Mouse (Mus musculus): ENCODE data around the gene Arhgap23. TPM values are rescaled to one million over a fixed set of nuclear protein-coding genes. Genes with fewer than 3 reads are reported as not detected.

Gene Arhgap23
- polyA plus RNA-seq, 2 experiments = 9.8 to 28.9 TPM

- H3K9me3 ChIP-seq (ENCODE audit: control insufficient read depth, low read length) = no peaks in the 10 kb centered on the region
- no peak for TF ChIP-seq POLR2A (IDR thresholded peaks at IDR 0.05; ENCODE audit: borderline replicate concordance, extremely low read depth, insufficient read depth, insufficient read length)
- no peak overlapping the region for H3K4me3 ChIP-seq (replicated peaks; ENCODE audit: low read length)
- ATAC-seq (ENCODE audit: low FRiP score, low read depth) (no peak), DNase-seq (ENCODE audit: low spot score) (no peak)
- no peaks in the 10 kb centered on the region for H3K27me3 ChIP-seq (ENCODE audit: control insufficient read depth, insufficient read depth, low read length)
- WGBS = 11% methylated on average over 1 of the region's 1 CpGs
- H3K9ac ChIP-seq (ENCODE audit: low read depth, low read length, severe bottlenecking) = no peak overlapping the region
- H3K4me2 ChIP-seq (replicated peaks; ENCODE audit: low read depth, low read length, severe bottlenecking) = no peak overlapping the region
- H3K36me3 ChIP-seq (ENCODE audit: control insufficient read depth, insufficient read depth, low read length) = no peaks in the 10 kb centered on the region
- no peak overlapping the region for H3K27ac ChIP-seq (replicated peaks; ENCODE audit: low read depth, low read length)
- H3K4me1 ChIP-seq (ENCODE audit: control insufficient read depth, insufficient read depth, low read length) = no peaks in the 10 kb centered on the region
Observed at GRCm38 (mm10) chr11:97523827-97524261, 108.5 kb downstream of the Arhgap23 start.

- no peaks in the 10 kb centered on the region for H3K9me3 ChIP-seq (ENCODE audit: control insufficient read depth, low read length)
- no peak for TF ChIP-seq POLR2A (IDR thresholded peaks at IDR 0.05; ENCODE audit: borderline replicate concordance, extremely low read depth, insufficient read depth, insufficient read length)
- no peak overlapping the region for H3K4me3 ChIP-seq (replicated peaks; ENCODE audit: low read length)
- no peak overlapping the region for H3K27ac ChIP-seq (replicated peaks; ENCODE audit: low read depth, low read length)
- DNase-seq (ENCODE audit: low spot score) = no peak
- no peak for ATAC-seq (ENCODE audit: low FRiP score, low read depth)
- no peaks in the 10 kb centered on the region for H3K4me1 ChIP-seq (ENCODE audit: control insufficient read depth, insufficient read depth, low read length)
- WGBS = 43% methylated on average over 9 of the region's 9 CpGs
- H3K27me3 ChIP-seq (ENCODE audit: control insufficient read depth, insufficient read depth, low read length) = no peaks in the 10 kb centered on the region
- H3K4me2 ChIP-seq (replicated peaks; ENCODE audit: low read depth, low read length, severe bottlenecking) = no peak overlapping the region
- H3K9ac ChIP-seq (ENCODE audit: low read depth, low read length, severe bottlenecking) = no peak overlapping the region
- no peaks in the 10 kb centered on the region for H3K36me3 ChIP-seq (ENCODE audit: control insufficient read depth, insufficient read depth, low read length)
Observed at GRCm38 (mm10) chr11:97524306-97524705, 109.0 kb downstream of the Arhgap23 start.

GRCm38 (mm10) chr11:97525313-97525712, 110.0 kb downstream of the Arhgap23 start:
- no peaks in the 10 kb centered on the region for H3K27me3 ChIP-seq (ENCODE audit: control insufficient read depth, insufficient read depth, low read length)
- H3K4me3 ChIP-seq (replicated peaks; ENCODE audit: low read length) = no peak overlapping the region
- H3K27ac ChIP-seq (replicated peaks; ENCODE audit: low read depth, low read length) = no peak overlapping the region
- DNase-seq (ENCODE audit: low spot score) (no peak), ATAC-seq (ENCODE audit: low FRiP score, low read depth) (no peak)
- no peak overlapping the region for H3K4me2 ChIP-seq (replicated peaks; ENCODE audit: low read depth, low read length, severe bottlenecking)
- H3K4me1 ChIP-seq (ENCODE audit: control insufficient read depth, insufficient read depth, low read length) = no peaks in the 10 kb centered on the region
- H3K9ac ChIP-seq (ENCODE audit: low read depth, low read length, severe bottlenecking) = no peak overlapping the region
- 88% methylated on average over 6 of the region's 6 CpGs for WGBS
- no peaks in the 10 kb centered on the region for H3K9me3 ChIP-seq (ENCODE audit: control insufficient read depth, low read length)
- TF ChIP-seq POLR2A (IDR thresholded peaks at IDR 0.05; ENCODE audit: borderline replicate concordance, extremely low read depth, insufficient read depth, insufficient read length) = no peak
- H3K36me3 ChIP-seq (ENCODE audit: control insufficient read depth, insufficient read depth, low read length) = no peaks in the 10 kb centered on the region

- DNase-seq (ENCODE audit: low spot score) (no peak), ATAC-seq (ENCODE audit: low FRiP score, low read depth) (no peak)
- Histone ChIP-seq H3K36me3 (ENCODE audit: control insufficient read depth, insufficient read depth, low read length) (no peaks in the 10 kb centered on the region), H3K4me2 (replicated peaks; ENCODE audit: low read depth, low read length, severe bottlenecking) (no peak overlapping the region), H3K27me3 (ENCODE audit: control insufficient read depth, insufficient read depth, low read length) (peaks cover 16% of the 10 kb centered on the region), H3K4me1 (ENCODE audit: control insufficient read depth, insufficient read depth, low read length) (peaks cover 4% of the 10 kb centered on the region; the same call in 1 of the 2 replicates), H3K9ac (ENCODE audit: low read depth, low read length, severe bottlenecking) (no peak overlapping the region), H3K27ac (replicated peaks; ENCODE audit: low read depth, low read length) (no peak overlapping the region), H3K4me3 (replicated peaks; ENCODE audit: low read length) (no peak overlapping the region), H3K9me3 (ENCODE audit: control insufficient read depth, low read length) (no peaks in the 10 kb centered on the region)
- 67% methylated on average over 18 of the region's 18 CpGs for WGBS
- no peak for TF ChIP-seq POLR2A (IDR thresholded peaks at IDR 0.05; ENCODE audit: borderline replicate concordance, extremely low read depth, insufficient read depth, insufficient read length)
Observed at GRCm38 (mm10) chr11:97528282-97528808, 113.0 kb downstream of the Arhgap23 start.

GRCm38 (mm10) chr11:97530069-97530468, 114.7 kb downstream of the Arhgap23 start:
- TF ChIP-seq POLR2A (IDR thresholded peaks at IDR 0.05; ENCODE audit: borderline replicate concordance, extremely low read depth, insufficient read depth, insufficient read length) = no peak
- Histone ChIP-seq H3K9ac (ENCODE audit: low read depth, low read length, severe bottlenecking) (no peak overlapping the region), H3K27ac (replicated peaks; ENCODE audit: low read depth, low read length) (no peak overlapping the region), H3K4me1 (ENCODE audit: control insufficient read depth, insufficient read depth, low read length) (peaks cover 11% of the 10 kb centered on the region; the same call in 1 of the 2 replicates), H3K9me3 (ENCODE audit: control insufficient read depth, low read length) (no peaks in the 10 kb centered on the region), H3K4me3 (replicated peaks; ENCODE audit: low read length) (no peak overlapping the region), H3K36me3 (ENCODE audit: control insufficient read depth, insufficient read depth, low read length) (no peaks in the 10 kb centered on the region), H3K27me3 (ENCODE audit: control insufficient read depth, insufficient read depth, low read length) (peaks cover 33% of the 10 kb centered on the region), H3K4me2 (replicated peaks; ENCODE audit: low read depth, low read length, severe bottlenecking) (no peak overlapping the region)
- 87% methylated on average over 5 of the region's 6 CpGs for WGBS
- no peak for ATAC-seq (ENCODE audit: low FRiP score, low read depth)
- DNase-seq (ENCODE audit: low spot score) = no peak

All from limb, embryonic 14.5 days (tissue).